Mouse (Mus musculus): Measurements from ENCODE around the gene Gm12800. TPM values are rescaled to one million over a fixed set of nuclear protein-coding genes. Genes with fewer than 3 reads are reported as not detected.
"Not testable (repeated sequence)": the region's sequence is repeated elsewhere in the genome, so short reads cannot be mapped to it uniquely, and the experiment has no call there.

Gene Gm12800
- not detected for total RNA-seq (2021)
- long read RNA-seq, experiment 1: 0 reads
- long read RNA-seq, experiment 2: 0 reads

DNA sequence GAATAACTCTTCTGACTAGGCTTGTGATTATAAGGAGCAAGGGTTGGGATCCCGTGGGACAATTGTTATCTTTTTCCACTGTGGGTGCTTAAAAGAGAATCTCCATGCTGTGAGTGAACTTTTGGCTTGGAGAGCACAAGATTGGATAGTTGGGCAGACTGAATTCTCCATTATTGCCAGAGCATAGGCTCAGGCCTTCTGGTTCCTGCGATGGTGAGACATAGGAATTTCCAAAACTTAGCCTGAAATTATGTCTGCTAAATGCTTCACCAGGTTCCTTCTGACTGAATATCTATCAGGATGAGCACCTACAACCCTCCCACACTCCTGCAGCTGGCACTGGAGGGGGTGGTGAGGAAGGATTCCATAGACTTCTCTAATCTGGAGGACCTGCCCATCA is at the start of gene Gm12800:
Gm12800 (plus strand) TSS at position 301 of the 400 bp plus-strand sequence.
- H3K27ac ChIP-seq; DNase-seq; H3K4me3 ChIP-seq; intact Hi-C loops (cut with DNase I): not testable (repeated sequence)

DNA sequence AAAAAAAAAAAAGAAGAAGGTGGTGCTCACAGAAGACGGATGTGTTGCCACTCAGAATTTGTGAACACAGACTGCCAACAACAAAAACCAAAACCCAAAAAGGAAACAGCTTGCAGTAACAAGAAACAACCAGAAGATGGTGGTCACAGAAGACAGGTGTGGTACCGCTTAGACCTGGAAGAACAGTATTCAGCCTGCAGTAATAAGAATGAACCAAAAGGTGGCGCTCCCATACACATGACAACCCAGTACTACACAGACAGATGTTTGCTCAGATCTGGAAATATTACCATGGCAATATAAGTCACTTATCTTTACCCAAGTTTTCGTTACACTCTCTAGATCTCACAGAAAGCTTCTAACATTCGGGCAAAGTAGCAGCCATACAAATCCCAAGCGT is 48.0 kb upstream of the Gm12800 start:
- no peak for DNase-seq
- TF ChIP-seq CTCF (IDR thresholded peaks at IDR 0.05): peak; percentile 35; the same call in 1 of the 2 replicates
- intact Hi-C loops (cut with DNase I): no loop called here
- Histone ChIP-seq H3K4me3 (no peak overlapping the region), H3K27ac (no peak overlapping the region)

- H3K27ac ChIP-seq: no peak overlapping the region
- TF ChIP-seq CTCF (IDR thresholded peaks at IDR 0.05): no peak
- DNase-seq: no peak
- H3K4me3 ChIP-seq: no peak overlapping the region
- intact Hi-C loops (cut with DNase I): no loop called here
Observed at GRCm38 (mm10) chr4:101862289-101862688, 46.6 kb upstream of the Gm12800 start.

DNA sequence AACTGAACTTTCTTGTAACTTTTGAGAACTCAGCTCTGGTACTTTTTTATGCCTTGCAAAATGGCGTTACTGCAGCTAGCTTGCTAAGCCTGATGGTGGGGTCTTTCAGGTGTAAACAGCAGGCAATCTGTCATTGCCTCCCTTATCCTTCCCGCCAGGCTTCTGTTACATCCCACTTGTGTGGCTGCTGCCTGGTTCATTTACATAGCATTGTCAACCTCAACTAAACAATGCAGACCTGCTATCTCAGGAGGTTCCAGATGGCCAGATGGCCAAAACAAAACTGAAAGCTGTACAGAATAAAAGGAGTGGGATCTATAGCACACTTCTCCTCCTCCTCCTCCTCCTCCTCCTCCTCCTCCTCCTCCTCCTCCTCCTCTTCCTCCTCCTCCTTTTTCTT is 36.9 kb upstream of the Gm12800 start:
- H3K27ac ChIP-seq; intact Hi-C loops (cut with DNase I); H3K4me3 ChIP-seq; DNase-seq: not testable (repeated sequence)

DNA sequence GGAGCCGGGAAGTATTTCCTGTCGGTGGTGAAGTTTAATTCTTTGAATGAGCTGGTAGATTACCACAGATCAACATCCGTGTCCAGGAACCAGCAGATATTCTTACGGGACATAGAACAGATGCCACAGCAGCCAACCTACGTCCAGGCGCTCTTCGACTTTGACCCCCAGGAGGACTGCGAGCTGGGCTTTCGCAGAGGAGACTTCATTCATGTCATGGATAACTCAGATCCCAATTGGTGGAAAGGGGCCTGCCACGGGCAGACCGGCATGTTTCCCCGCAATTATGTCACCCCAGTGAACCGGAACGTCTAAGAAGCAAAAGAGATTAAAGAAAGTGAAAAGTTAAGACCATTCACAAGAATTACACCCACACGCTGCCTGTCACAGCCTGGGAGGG is 33.2 kb upstream of the Gm12800 start:
- intact Hi-C loops (cut with DNase I): not testable (repeated sequence)

DNA sequence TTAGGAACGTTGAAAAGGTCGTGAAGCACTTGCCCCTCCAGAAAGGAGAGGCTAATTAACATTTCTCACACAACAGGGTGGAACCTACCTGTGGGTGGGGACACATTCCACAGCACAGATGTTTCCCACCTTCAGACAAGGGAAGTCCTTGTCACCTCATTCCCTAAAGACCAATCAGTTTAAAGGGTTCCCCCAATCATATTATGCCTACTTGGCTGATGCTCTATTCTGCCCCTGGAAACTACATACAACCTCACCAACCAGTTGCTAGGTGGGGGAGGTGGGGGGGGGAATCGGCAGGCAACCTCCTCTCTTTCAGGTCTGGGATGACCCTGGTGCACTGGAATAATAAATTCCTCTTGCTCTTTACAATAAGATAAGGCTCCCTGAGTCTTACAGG is 25.3 kb upstream of the Gm12800 start:
- H3K27ac ChIP-seq: no peak overlapping the region
- intact Hi-C loops (cut with DNase I): no loop called here
- no peak for DNase-seq
- no peak overlapping the region for H3K4me3 ChIP-seq
- no peak for TF ChIP-seq CTCF (IDR thresholded peaks at IDR 0.05)

More for the DNA sequence above, 33.2 kb upstream of the Gm12800 start:
- not testable (repeated sequence) for DNase-seq, H3K4me3 ChIP-seq, H3K27ac ChIP-seq

DNA sequence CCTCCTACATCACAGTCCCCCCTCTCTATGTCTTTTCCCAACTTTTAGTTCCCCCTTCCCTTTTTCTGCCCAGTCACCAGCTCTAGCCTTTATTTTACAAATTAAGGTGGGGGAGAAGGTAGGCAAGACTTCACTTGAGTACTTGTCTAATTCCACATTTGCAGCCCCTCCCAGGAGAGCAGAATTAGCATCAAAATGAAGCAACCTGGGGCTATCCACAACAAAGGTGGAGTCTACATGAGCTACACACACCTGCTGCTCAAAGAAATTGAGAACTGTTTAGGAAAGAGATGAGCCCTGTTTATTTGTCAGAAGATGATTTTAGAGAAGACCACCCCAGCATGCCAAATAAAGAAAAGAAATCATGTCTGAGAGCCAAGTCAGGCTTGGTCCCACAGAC is 19.5 kb upstream of the Gm12800 start:
- intact Hi-C loops (cut with DNase I): no loop called here
- Histone ChIP-seq H3K27ac (no peak overlapping the region), H3K4me3 (no peak overlapping the region)
- no peak for DNase-seq
- no peak for TF ChIP-seq CTCF (IDR thresholded peaks at IDR 0.05)

DNA sequence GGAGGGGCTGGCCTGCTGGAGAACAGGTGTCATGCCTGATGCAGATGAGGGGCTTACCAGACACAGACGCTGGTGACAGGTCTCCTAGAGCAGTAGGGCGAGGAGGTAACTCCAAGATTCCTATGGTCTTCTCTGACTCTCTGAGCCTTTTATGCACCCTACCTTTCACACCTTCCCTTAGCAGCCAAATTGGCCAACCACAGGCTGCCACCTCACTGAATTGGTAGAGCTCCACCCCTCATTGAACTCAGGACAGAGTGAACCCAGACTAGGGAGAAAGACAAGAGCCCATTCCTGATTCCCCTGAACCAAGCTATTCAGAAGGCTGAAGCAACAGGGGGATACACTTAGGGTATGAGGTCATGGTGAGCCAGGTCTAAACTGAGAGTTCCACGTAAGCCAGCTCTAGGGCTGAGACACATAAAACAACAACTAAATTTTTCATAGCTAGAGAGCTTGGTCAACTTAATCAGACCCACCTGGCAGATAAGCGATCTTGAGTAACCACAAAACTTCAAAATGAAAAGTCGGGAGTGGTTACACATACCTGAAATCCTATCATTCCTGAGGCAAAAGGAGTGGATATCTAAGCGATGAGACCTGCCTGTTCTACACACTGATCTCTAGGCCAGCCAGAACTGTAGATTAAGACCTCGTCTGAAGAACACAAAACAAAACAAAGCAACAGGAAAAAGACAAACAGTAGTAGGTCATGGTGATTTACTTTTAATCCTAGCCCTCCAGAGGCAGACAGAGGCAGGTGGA is 15.1 kb upstream of the Gm12800 start, which contains the start of gene C130073F10Rik:
C130073F10Rik (minus strand) TSS at position 134 of the 765 bp plus-strand sequence.
- DNase-seq: no peak
- no peak for TF ChIP-seq CTCF (IDR thresholded peaks at IDR 0.05)
- Histone ChIP-seq H3K27ac (no peak within 1 kb of the TSS), H3K4me3 (no peak within 1 kb of the TSS)
- intact Hi-C loops (cut with DNase I): no loop called here

DNA sequence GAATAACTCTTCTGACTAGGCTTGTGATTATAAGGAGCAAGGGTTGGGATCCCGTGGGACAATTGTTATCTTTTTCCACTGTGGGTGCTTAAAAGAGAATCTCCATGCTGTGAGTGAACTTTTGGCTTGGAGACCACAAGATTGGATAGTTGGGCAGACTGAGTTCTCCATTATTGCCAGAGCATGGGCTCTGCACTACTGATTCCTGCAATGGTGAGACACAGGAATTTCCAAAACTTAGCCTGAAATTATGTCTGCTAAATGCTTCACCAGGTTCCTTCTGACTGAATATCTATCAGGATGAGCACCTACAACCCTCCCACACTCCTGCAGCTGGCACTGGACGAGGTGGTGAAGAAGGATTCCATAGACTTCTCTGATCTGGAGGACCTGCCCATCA is 31.2 kb downstream of the Gm12800 start, which contains the start of gene Gm12794:
Gm12794 (plus strand) TSS at position 301 of the 400 bp plus-strand sequence.
- intact Hi-C loops (cut with DNase I); H3K4me3 ChIP-seq; DNase-seq; H3K27ac ChIP-seq: not testable (repeated sequence)

Other genes with a start within 250 kb of the Gm12800 start
- 1 to 10 TPM; 1.0 to 2.9 TPM for gene Lepr, start 191.7 kb upstream of the Gm12800 start, total RNA-seq (2021)
- gene B020004J07Rik, start 65.1 kb upstream of the Gm12800 start, total RNA-seq (2021): not detected
- gene C130073F10Rik, start 15.3 kb upstream of the Gm12800 start, total RNA-seq (2021): not detected
- not detected for gene Gm12794, start 31.3 kb downstream of the Gm12800 start, total RNA-seq (2021)
- not detected for gene Gm12790, start 71.9 kb downstream of the Gm12800 start, total RNA-seq (2021)
- gene Gm12789, start 77.5 kb downstream of the Gm12800 start, total RNA-seq (2021): not detected
- 10 to 100 TPM; 59.9 to 62.5 TPM for gene Pde4b, start 178.4 kb downstream of the Gm12800 start, total RNA-seq (2021)